Mouse (Mus musculus): ENCODE measurements around the gene Afap1l2.

- no peak for TF ChIP-seq E2F4 (IDR thresholded peaks at IDR 0.05; ENCODE audit: insufficient read depth)
- TF ChIP-seq MAX (IDR thresholded peaks at IDR 0.05; ENCODE audit: low read depth) = no peak
- TF ChIP-seq POLR2A (IDR thresholded peaks at IDR 0.05; ENCODE audit: insufficient read length, low read depth) = no peak
- no peak for TF ChIP-seq MYOD1 (IDR thresholded peaks at IDR 0.05; ENCODE audit: control insufficient read depth in 1 of 3, insufficient read length in 2 of 3, low read depth in 2 of 3)
- TF ChIP-seq POLR2AphosphoS2 (IDR thresholded peaks at IDR 0.05; ENCODE audit: insufficient read length, low read depth) = no peak
- no peak for TF ChIP-seq CEBPB (IDR thresholded peaks at IDR 0.05; ENCODE audit: insufficient read depth, poor library complexity, severe bottlenecking)
- no peak for TF ChIP-seq USF1 (IDR thresholded peaks at IDR 0.05; ENCODE audit: low read depth)
- TF ChIP-seq TCF12 (IDR thresholded peaks at IDR 0.05; ENCODE audit: insufficient read depth, poor library complexity, severe bottlenecking) = no peak
- TF ChIP-seq TCF3 (IDR thresholded peaks at IDR 0.05; ENCODE audit: insufficient read length, low read depth) = no peak
- TF ChIP-seq SRF (IDR thresholded peaks at IDR 0.05; ENCODE audit: control insufficient read depth, insufficient read length, low read depth) = no peak
These were observed 50.0 kb downstream of the Afap1l2 start for GRCm38 (mm10) chr19:56958011-56958410.
